Mouse (Mus musculus) kidney, adult 8-10 months (tissue): ENCODE measurements around the gene Krt81.

Source experiments
- DNase-seq, 2 experiments: peaks; one replicate each; pipeline ENCODE4 v3.0.0; 2022

Gene Krt81

DNA sequence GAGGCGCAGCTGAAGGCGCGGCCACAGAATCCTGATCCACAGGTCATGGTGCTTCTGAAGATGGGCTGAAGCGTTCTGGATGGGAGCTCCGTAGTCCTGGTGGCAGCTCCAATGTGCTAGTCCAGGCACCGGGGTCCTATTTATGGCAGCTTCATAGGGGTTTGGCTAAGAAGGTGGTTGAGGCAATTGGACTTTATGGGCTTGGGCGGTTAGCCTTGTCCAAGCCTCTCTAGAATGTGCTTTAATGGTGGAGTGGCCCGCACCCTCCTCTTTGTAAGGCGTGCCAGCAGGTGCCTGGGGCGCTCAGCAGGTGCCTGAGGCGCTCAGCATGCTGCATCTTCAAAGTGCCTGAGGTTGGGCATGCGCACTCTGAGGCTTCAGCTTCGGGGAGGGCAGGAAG is at the start of gene Krt81:
Krt81 (minus strand) TSS at position 101 of the 400 bp plus-strand sequence.
- DNase-seq: no peak

DNA sequence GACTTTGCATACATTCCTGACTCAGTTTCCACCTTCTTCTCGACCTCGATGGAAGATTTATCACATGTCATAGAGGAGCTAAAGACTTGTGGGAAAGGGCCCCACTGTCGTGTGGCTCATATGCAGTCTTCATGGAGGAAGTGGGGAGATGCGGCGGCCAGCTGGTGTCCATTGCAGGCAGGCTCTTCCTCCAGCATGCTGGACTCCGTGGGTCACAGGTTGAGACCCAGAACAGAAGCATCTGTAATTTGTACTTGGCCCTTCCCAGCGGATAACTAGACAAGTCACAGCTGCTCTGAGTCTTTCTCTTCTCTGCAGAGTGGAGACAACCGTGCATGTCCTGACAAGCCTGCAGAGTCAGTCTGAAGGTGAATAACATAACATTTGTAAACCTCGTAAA is 44.7 kb upstream of the Krt81 start:
- no peak for DNase-seq

DNA sequence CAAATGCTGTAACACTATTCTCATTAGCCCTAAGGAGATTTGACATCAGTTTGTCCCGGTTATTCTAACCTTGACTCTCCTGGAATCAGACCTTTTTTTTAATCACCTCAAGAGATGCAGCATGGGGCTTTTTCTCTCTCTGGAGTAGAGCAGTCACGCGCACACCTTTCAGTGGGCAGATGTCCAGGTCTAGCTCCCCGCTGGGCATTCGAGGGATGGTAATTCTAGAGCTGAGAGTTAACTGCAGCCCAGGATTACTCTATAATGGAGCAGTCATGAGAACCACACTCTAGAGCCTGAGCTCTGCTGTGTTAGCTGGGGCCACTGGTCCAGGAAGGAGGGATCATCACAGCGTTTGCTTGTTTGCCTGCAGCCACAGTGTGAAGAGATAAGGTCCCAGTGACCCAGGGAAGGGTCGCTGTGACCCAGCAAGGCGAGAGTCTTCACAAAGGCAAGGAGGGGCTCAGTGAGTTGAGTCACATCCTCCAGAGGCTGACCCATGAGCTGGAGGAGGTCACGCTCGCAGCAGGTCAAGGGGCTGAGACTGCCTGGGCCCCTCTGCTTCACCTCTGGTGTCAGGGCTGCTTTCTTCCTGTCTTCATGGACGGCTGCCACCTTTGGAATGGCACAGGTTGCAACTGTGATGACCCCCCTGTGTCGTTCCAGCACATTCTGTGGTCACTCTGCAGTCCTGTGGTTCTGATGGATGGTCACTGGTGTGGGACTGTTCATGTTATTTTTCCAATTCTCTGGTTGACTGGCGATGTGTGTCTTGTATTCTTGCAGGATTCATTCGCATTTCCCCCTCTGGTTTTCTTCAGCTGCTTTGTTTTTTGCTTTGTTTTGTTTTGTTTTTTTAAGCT is 43.6 kb upstream of the Krt81 start:
- peak; percentile 17 to 35 for DNase-seq

DNA sequence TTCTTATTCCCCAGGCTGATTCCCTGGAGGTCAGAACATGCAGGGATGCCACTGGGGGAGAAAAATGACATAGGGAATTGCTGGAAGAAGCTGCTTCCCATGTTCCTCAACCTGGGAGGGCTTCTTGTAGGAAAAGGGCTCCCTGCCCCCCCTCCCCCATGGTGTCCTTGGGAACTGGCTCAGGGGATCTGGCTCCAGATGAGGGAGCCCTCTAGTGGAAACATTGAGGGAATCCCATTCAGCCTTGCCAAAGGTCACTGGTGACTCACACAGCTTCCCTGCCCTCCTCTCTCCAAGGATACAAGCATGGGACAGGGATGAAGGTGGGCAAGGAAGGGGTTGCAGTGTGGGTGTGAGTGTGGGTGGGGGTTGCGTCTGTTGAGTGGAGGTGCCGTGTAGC is 33.6 kb upstream of the Krt81 start:
- DNase-seq: peak; percentile 47

DNA sequence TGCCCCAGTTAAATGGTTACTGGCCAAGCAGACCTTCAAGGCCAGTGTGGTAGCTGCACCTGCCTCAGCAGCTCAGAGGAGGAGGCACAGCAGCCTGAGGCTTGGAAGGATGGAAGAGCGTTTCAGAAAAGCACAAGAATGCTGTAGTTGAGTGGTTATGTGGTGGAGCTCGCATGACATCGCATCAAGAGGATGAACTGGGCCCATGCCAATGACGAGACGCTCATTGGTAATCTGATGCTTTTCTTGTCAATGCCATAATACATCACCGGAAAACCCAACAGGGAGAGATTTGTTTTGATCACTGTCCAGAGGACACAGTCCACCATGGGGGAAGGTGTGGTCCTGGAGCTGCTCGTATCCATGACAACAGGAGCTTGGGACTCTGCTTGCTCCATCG is 31.7 kb upstream of the Krt81 start:
- no peak for DNase-seq

DNA sequence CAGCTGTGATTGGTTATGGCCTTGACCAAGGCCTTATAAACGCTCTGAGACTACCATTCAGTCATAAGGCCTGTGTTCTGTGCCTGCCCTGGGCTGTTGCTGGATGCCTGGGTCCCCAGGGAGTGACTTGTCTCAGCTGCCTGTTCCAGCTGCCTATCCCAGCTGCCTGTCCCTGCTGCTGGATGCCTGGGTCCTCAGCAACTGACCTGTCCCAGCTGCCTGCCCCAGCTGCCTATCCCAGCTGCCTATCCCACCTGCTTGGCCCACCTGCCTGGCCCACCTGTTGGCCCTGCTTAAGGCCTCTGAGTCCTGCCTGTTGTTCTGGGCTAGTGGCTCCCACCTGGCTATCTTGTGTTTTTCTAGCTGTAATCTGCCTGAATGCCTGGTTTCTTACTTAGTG is 30.7 kb upstream of the Krt81 start:
- DNase-seq: no peak

DNA sequence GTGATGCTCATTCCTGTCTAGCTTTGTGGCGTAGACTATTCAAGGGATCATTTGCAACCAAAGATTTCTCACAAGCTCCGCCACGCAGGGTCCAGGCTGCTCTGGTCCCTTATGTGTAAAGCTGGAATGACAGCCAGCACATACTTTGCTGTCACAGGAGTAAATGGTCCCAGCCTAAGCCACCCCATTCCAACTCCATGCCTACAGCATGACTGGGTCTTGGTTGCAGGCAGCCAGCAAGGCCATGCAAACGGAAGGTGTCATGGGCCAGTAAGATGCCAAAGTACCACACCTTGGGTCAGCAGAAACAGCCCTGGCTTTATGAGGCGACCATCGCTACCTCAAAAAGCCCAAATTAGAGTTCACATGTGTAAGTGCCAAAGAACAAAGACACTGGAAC is 30.2 kb upstream of the Krt81 start:
- DNase-seq: no peak

DNA sequence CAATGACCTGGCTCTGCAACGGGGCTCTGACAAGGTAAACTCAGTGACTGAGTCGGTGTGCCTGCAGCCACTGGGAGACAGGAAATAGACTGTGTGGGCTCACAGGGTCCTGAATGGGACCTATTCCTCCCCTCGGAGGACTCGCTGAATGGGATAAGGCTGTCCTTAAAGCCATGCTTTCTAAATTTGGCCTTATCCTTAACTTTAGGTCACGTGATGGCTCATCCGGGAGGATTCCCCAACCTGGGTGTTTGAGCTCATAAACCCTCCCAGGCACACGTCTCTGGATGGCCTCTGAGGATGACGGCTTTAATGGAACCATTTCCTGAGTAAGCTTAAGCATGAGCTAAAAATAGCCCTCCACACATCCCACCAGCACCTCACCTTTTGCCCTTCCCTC is 29.2 kb upstream of the Krt81 start:
- DNase-seq: no peak

DNA sequence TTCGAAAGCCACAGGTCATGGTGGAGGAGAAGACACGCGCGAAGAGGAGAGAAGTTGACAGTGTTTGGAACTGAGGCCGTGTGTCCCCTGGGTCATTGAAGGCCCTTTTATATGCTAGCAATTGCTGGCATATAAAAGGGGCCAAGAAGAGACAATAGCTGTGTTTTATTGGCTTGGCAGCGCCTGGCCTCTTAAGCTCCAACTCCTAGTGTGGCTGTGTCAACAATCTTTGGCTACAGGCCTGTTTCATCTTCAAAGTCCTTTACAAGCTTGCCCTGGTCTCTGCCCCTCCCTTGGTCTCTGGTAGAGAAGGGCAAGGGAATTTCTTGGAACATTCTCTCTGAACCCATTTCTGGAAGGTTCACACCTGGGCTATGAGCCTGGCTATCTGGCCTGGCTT is 27.9 kb upstream of the Krt81 start, which contains the start of gene Krt83:
Krt83 (minus strand) TSS at position 82 of the 400 bp plus-strand sequence.
- no peak for DNase-seq

DNA sequence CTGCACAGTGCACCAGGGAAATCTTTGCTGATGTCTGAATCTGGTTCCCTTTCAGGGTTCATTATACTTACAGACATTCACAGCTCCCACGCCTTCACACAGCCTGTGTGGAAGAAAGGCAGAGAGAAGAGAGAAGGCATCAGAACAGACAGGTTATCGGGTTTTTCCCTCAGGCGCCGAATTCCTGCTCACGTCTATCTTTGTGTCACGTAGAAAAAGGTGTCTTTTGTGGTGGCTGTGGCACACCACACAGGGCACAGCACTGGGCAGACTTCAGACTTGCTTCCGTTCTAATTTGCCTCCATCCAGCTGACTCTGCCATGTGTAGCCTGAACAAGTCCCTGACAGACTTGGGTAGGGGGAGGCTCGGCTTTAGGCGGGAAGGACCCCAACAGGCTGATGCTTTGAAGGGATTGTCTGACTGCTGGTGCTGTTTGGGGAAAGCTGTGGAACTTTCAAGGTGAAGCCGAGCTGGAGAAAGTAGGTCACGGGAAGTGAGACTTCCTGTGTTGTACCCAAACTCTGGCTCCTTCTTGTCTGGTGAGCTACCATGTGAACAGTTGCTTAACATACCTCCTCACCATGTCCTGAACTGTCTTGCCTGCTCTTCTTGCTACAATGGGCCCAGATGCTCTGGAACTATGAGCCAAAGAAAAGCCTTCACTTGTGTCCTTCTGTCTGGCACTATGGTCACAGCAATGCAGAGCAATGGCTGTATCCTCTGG is 22.5 kb upstream of the Krt81 start:
- DNase-seq: no peak

DNA sequence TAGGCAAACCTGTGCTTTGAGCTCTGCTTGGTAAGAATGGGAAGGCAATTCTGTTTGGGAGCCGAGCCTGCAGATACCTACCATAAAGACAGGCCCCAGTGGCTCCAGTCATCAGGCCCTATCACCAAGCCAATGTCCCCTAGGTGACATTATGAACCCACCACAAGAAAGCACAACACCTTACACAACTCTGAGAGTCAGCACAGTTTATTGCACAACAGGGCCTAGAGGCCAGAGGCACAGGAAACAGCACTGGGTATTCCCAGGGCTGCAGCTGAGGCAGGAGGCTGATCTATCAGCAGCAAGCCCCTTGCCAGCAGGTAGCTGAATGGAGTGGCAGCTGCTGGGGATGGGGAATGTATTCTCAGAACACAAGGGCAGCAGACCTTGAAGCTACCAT is 21.4 kb upstream of the Krt81 start:
- no peak for DNase-seq

DNA sequence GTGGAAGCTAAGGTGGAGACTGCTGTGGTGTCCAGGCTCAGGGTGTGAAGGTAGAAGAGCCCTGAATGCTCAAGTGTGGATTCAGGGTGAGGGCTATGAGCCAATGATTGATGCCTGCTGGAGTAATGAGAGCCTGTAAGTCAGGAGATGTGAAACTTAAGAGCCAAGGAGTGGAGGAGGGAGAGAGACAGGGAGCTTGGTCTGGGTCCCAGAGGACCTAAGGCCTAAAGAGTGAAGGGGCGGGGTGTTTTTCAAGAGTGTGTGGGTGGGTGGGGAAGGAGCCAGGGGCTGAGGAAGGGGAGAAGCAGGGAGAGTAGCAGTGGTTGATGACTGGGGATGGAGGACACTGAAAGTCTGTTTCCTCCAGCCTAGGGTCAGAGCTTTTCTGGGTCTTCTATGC is 20.1 kb upstream of the Krt81 start:
- no peak for DNase-seq

DNA sequence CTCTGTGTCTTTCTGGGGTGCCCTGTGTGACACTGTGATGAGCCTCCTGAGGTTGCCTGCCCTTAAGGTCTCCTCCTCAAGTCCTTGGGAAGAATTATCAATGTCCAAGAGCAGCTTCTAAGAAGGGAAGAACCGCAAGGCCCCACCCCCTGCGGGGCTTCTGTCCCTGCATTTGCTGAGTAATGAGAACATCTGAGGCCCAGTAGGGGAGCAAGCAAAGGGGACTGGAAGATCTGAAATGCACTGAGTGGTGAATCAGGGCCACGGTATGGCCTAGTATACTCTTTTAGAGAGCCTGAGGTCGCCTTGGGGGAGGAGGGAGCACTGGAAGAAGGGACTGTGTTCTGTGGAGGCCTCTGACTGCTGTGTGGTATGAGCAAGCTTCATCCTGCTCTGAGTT is 18.5 kb upstream of the Krt81 start:
- no peak for DNase-seq

DNA sequence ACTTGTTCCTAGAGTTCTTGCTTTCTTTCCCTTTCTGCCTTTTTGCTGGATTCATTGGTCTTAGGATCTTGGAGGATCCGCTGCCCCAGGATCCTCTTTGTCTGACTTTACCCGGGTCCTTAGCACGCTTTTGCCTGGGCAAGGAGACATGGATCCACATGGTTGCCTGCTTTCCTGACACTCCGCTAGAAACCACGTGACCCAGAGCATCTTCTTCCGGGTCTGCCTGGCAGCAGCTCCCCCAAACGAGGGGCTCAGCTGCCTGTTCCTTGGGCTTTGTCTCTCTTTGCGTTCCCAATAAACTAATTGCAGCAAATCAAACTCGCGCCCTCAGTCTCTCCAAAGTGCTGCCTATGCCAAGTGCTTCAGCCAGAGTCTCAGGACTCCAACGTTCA is 16.1 kb upstream of the Krt81 start:
- DNase-seq: no peak

DNA sequence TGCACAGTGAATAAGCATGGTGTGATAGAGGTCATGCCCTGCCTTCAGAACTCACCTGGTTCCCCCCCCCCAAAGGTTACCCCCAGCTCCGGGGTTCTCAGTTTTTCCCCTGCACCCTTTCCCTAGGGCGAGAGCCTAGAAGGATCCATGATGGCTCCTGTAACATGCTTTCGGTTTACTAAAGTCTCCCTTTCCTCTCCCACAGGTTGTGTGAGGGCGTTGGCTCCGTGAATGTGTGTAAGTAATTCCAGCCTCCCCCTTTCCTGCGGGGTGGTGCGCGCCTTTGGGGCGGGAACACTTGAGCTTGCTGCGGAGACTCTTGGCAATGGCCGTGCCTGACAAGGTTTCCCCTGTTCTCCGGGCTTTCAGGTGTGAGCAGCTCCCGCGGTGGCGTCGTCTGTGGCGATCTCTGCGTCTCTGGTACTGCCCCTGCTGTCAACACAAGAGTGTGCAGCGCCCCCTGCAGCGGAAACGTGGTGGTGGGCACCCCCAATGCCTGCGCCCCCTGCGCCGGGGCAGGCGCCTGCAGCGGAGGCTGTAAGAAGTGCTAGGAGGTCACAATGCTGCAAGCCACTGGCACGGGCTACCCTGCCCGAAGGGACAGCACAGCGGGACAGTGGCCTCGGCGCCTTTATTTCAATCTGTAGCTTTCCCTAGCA is 15.6 kb upstream of the Krt81 start:
- DNase-seq: peak in 1 of 2 experiments; percentile 9

DNA sequence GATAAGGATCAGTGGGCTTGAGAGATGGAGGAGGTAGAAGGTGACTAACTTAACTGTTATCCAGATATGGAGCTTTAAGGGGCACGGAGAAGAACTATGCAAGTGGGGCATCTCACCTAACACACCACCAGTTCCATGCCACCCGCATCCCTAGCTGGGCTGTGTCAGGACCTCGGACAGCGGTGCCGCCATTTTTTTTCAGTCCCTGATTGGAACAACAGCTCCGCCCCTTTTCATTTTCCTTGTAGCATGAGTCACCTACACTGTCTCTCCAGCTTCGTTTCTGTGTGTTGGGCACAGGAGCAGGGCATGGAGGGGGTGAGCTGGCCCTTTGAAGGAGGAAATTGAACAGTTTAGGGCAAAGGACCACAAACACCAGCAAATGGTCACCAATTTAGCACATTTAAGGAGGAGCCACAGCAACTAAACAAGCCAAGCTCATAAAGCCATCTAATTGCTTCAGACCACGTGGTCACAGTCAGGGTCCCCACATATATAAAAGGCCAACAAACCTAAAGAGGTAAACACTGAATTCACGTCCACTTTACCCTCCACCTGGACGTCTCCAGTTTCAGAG is 9.5 kb upstream of the Krt81 start, which contains the start of gene Krt86:
Krt86 (plus strand) TSS at position 527 of the 577 bp plus-strand sequence.
- no peak for DNase-seq

DNA sequence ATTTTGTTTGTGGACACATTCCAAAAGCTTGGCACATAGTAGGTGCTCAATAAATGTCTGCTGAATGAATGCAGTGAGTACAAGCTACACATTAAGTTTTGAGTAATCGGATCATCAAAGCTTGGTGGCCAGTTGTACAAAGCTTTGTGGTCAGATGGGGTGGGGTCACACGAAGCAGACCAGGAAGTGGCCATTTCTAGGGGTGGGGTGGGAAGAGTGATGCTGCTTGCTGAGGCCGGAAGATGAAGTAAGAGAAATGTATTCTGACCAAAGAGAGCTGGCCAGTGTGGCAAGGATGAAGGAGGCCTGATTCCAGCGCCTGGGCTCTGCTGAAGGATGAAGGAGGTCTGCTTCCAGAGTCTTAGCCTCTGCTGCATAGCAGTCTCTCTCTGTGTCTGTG is 5.5 kb upstream of the Krt81 start:
- DNase-seq: no peak

DNA sequence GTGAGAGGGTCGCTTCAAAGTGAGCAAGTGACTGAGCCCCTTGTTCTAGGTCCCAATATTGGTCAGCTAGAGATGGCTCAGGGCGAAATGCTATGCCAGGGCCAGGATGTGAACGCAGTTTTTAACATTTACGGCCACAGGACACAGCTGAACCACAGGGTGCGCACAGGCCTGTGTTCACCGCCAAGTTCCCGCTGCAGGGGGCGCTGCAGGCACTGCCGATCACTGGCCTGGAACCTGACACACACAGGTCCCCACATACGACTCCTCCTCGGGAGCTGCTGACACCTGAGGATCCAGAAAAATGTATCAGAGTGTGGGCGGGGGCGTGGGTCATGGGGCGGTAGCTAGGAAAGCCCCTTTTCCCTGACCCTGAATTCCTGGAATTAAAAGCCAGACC is 4.3 kb downstream of the Krt81 start:
- no peak for DNase-seq

DNA sequence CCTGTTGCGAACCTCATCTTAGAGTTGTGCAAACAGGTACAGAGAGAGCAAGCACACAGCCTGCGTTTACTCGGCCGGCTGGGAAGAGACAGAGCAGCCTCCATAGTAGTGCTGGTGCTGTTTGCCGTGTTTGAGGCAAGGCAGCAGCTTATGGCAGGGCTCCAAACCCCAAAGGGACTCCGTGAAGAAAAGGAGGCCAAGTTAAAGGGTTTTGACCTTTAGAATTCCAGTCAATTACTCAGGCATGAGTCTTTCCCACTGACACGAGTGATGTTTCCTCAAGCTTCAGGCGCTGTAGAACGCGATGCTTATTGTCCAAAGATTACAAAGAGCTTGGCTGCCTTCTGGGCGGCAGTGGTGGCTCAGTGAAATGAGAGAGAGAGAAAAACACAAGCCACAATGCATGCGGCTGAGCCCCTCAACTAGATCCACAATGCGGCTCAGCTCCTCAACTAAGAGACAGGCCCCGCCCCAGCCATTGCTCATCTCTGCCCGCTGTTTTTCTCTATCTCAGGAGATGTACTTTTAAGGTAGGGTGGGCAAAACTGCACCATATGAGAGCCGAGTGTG is 5.1 kb downstream of the Krt81 start:
- DNase-seq: peak; percentile 19 to 21

DNA sequence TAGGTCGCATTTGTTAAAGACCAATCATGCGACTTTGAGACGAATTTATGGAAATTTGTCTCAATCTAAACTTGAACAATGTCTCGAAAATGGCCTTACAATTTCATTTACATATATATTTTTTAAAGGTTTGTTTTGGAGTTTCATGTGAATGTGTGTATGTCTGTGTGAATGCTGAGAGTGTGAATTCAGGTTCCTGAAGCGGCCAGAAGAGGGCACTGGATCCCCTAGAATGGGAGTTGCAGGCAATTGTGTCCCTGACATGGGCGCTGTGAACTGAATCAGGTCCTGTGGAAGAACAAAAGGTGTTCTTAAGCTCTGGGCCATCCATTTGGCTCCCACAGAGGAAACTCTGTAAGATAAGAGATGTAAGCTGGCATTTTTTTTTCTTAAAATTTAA is 7.7 kb downstream of the Krt81 start:
- DNase-seq: no peak

DNA sequence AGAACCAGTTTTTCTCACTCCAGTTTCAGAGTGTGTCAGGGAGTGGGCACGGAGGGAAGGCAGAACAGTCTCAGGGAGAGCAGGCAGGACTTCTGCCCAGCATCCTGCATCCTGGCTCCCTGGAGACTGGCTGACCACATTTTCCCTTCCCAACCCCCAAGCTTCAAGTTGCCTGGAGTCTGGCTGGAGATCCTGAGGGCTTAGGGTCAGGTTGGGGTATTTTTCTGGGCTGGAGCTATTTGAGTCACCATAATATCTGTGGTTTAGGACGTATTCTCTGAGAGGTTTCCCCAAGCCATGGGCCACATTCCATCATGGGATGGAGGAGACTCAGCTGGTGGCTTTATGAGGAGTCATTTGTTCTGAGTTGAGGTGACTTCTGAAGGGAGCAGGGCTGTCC is 8.3 kb downstream of the Krt81 start:
- peak; percentile 11 to 30 for DNase-seq

DNA sequence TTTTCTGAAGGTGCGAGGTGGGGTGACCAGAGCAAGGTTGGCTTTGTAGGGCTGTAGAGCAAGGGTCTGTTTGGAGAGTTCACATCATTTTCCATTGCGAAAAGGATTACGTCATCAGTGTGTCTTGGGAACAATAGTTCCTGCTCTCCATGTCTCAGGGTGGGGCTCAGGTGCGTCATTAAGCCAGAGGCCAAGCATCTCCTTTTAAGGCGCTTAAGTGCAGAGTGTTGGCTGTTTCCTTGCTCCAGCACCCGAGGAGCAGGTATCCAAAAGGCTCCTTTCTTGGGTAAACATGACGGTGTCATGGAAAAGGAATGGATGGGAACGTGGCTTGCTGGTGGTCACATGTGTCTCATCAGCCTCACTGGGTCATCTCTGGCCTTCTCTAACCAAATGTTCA is 8.8 kb downstream of the Krt81 start:
- DNase-seq: no peak
